Mouse (Mus musculus) thymus, adult 2 months (tissue): ENCODE results near the gene 1700003E16Rik. TPM values are rescaled to one million over a fixed set of nuclear protein-coding genes. Genes with fewer than 3 reads are reported as not detected.
A peak's percentile ranks its signal among the peaks of the same experiment; 100 is the strongest.

Source experiments
- DNase-seq: peaks from one replicate; pipeline ENCODE4 v3.0.0; 2021
- H3K27ac ChIP-seq: fragments of 200-500 bp; 2 replicates; pipeline ENCODE4 v1.5.1; 2012; ENCODE audit warnings: low read length, control low read depth; ENCODE audit not compliant: control insufficient read depth, insufficient read depth
- H3K27me3 ChIP-seq: fragments of 200-500 bp; 2 replicates; pipeline ENCODE4 v1.6.1; 2012; ENCODE audit warnings: mild to moderate bottlenecking, low read length, moderate library complexity, mixed read lengths; ENCODE audit not compliant: control insufficient read depth, insufficient read depth
- H3K36me3 ChIP-seq: fragments of 200-500 bp; 2 replicates; pipeline ENCODE4 v1.6.1; 2012; ENCODE audit warnings: mild to moderate bottlenecking, low read length, moderate library complexity; ENCODE audit not compliant: control insufficient read depth, insufficient read depth
- H3K4me1 ChIP-seq: fragments of 200-500 bp; replicated peaks from 2 replicates; pipeline ENCODE4 v1.6.1; 2012; ENCODE audit warnings: low read length; ENCODE audit not compliant: control insufficient read depth, insufficient read depth
- H3K4me3 ChIP-seq: fragments of 200-500 bp; 2 replicates; pipeline ENCODE4 v1.5.1; 2012; ENCODE audit warnings: mild to moderate bottlenecking, low read length, control low read depth, moderate library complexity; ENCODE audit not compliant: control insufficient read depth, insufficient read depth
- CTCF ChIP-seq: fragments of 200-500 bp; IDR thresholded peaks from 2 replicates; pipeline ENCODE4 v1.5.1; 2012; ENCODE audit warnings: mild to moderate bottlenecking, control low read depth, low read length, moderate library complexity, borderline replicate concordance; ENCODE audit not compliant: control insufficient read depth, poor library complexity, insufficient read depth; ENCODE audit errors: extremely low read depth
- POLR2A ChIP-seq: fragments of 200-500 bp; IDR thresholded peaks from 2 replicates; pipeline ENCODE4 v1.6.1; 2012; ENCODE audit warnings: mild to moderate bottlenecking, low read length, control low read depth, moderate library complexity; ENCODE audit not compliant: control insufficient read depth, poor library complexity, insufficient read depth; ENCODE audit errors: extremely low read depth
- WGBS: fragments of 180-500 bp; shearing (Covaris S2); methylation state at CpG from one replicate; pipeline ENCODE4 v1.1.7; 2018; 5-methylcytosine and 5-hydroxymethylcytosine counted together
- polyA plus RNA-seq: library from polyadenylated mRNA; depleted of rRNA; stranded (reverse); fragments of >200 nt; gene quantifications from 2 replicates; pipeline ENCODE4 v1.2.3, GENCODE M21; 2012

1700003E16Rik gene
- polyA plus RNA-seq, 1 experiment: 0.38 TPM

GRCm38 (mm10) chr6:83193571-83193970 is 37.4 kb downstream of the 1700003E16Rik start:
- 22% methylated on average over 7 of the region's 7 CpGs for WGBS
- H3K27me3 ChIP-seq: no peaks in the 10 kb centered on the region
- no peaks in the 10 kb centered on the region; the same call in 1 of the 2 replicates for H3K4me1 ChIP-seq
- DNase-seq: peak; percentile 31
- H3K4me3 ChIP-seq: no peak overlapping the region
- TF ChIP-seq POLR2A (no peak), CTCF (no peak)
- H3K27ac ChIP-seq: no peak overlapping the region
- H3K36me3 ChIP-seq: peaks cover 49% of the 10 kb centered on the region

DNA sequence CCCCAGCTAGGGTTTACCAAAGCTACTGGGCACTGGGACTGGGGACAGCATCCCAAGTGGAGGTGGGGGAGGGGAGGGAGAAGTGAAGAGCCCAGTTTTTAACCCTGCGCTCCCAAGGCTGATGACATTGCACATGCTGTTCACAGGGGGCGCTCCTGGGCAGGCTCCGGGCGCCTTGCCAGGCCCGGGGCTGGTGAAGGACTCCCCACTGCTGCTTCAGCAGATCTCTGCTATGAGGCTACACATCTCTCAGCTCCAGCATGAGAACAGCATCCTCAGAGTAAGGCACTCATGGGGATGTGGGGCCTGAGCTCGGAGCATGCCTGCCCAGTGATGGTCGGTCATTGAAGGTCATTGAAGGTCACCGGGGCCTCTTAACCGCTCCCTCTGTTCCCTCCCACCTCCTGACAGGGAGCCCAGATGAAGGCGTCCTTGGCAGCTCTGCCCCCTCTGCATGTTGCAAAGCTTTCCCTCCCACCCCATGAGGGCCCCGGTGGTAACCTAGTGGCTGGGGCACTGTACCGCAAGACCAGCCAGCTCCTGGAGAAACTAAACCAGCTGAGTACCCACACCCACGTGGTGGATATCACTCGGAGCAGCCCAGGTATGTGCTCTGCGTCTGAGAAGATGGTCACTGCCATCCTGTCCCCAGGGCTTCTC is 41.3 kb downstream of the 1700003E16Rik start:
- Histone ChIP-seq H3K27ac (no peak overlapping the region), H3K36me3 (peaks cover 23% of the 10 kb centered on the region), H3K27me3 (no peaks in the 10 kb centered on the region), H3K4me3 (no peak overlapping the region), H3K4me1 (no peaks in the 10 kb centered on the region; the same call in 1 of the 2 replicates)
- WGBS: 91% methylated on average over 15 of the region's 15 CpGs
- no peak for DNase-seq
- TF ChIP-seq CTCF (no peak), POLR2A (no peak)

- Histone ChIP-seq H3K36me3 (no peaks in the 10 kb centered on the region), H3K27ac (no peak overlapping the region), H3K4me1 (no peaks in the 10 kb centered on the region), H3K27me3 (no peaks in the 10 kb centered on the region), H3K4me3 (no peak overlapping the region)
- no peak for DNase-seq
- no peak for TF ChIP-seq CTCF
- TF ChIP-seq POLR2A: no peak
- 97% methylated on average over 4 of the region's 4 CpGs for WGBS
Observed at GRCm38 (mm10) chr6:83203320-83203719, 47.1 kb downstream of the 1700003E16Rik start.

DNA sequence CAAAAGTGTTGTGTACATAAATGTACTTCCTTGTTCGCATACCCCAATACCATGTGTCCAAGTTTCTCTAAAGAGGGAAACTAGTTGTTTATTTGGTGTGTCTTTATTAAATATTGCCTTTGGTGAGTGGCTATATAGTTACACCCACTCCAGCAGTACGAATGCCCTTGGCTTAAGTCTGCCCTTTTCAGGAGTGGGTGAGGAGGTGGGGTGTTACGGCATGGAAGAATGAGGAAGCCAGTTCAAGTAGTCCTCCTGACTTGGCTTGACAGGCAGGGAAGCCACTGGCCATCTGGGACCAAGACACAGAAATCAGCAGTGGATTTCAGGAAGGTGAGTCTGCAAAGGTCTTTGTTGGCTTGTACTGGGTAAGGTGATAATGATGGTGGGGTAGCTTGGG is 49.6 kb downstream of the 1700003E16Rik start:
- DNase-seq: no peak
- Histone ChIP-seq H3K4me3 (no peak overlapping the region), H3K27me3 (no peaks in the 10 kb centered on the region), H3K27ac (no peak overlapping the region), H3K36me3 (no peaks in the 10 kb centered on the region), H3K4me1 (no peaks in the 10 kb centered on the region)
- WGBS: 92% methylated on average over 3 of the region's 3 CpGs
- TF ChIP-seq CTCF: no peak
- no peak for TF ChIP-seq POLR2A

- no peaks in the 10 kb centered on the region for H3K36me3 ChIP-seq
- WGBS: 86% methylated on average over 11 of the region's 11 CpGs
- H3K27me3 ChIP-seq: no peaks in the 10 kb centered on the region
- no peak overlapping the region for H3K27ac ChIP-seq
- DNase-seq: no peak
- H3K4me3 ChIP-seq: no peak overlapping the region
- H3K4me1 ChIP-seq: no peaks in the 10 kb centered on the region
- TF ChIP-seq POLR2A: no peak
- TF ChIP-seq CTCF: no peak
Observed at GRCm38 (mm10) chr6:83206321-83206720, 50.1 kb downstream of the 1700003E16Rik start.

- TF ChIP-seq CTCF: no peak
- Histone ChIP-seq H3K27ac (no peak overlapping the region), H3K4me3 (no peak overlapping the region), H3K36me3 (no peaks in the 10 kb centered on the region), H3K4me1 (no peaks in the 10 kb centered on the region), H3K27me3 (no peaks in the 10 kb centered on the region)
- DNase-seq: no peak
- 74% methylated on average over 9 of the region's 9 CpGs for WGBS
Observed at GRCm38 (mm10) chr6:83207361-83208049, 51.3 kb downstream of the 1700003E16Rik start.
